Mouse (Mus musculus): Measurements from ENCODE around the gene Pcgf6.
"Not testable (repeated sequence)": the region's sequence is repeated elsewhere in the genome, so short reads cannot be mapped to it uniquely, and the experiment has no call there.

Gene Pcgf6

GRCm38 (mm10) chr19:47024954-47025353 is 25.8 kb downstream of the Pcgf6 start:
- no peak for DNase-seq

GRCm38 (mm10) chr19:47023546-47023945 is 27.2 kb downstream of the Pcgf6 start:
- DNase-seq, result no peak

- DNase-seq, result no peak
Observed at GRCm38 (mm10) chr19:47022709-47023108, 28.0 kb downstream of the Pcgf6 start.

- peak; percentile 39 to 52 for DNase-seq
Observed at GRCm38 (mm10) chr19:47019326-47019725, 31.4 kb downstream of the Pcgf6 start.

GRCm38 (mm10) chr19:47018330-47018729 is 32.4 kb downstream of the Pcgf6 start:
- no peak for DNase-seq

GRCm38 (mm10) chr19:47017831-47018230 is 32.9 kb downstream of the Pcgf6 start:
- DNase-seq, result no peak

- peak; percentile 54 to 66 for DNase-seq
Observed at GRCm38 (mm10) chr19:47016487-47016886, 34.2 kb downstream of the Pcgf6 start.

- DNase-seq, result peak; percentile 37 to 39
Observed at GRCm38 (mm10) chr19:47015965-47016364, 34.7 kb downstream of the Pcgf6 start.

GRCm38 (mm10) chr19:47015396-47015795 is 35.3 kb downstream of the Pcgf6 start:
- DNase-seq, result peak in 1 of 2 experiments; percentile 66

- DNase-seq, result peak; percentile 92 to 94
Observed at GRCm38 (mm10) chr19:47014447-47015381, 36.0 kb downstream of the Pcgf6 start, which contains the start of the genes Ina and Nt5c2. Gene Ina, plus strand, starts transcription at chr19:47014698. Gene Nt5c2, minus strand, starts transcription at chr19:47015153.

- DNase-seq, result no peak
Observed at GRCm38 (mm10) chr19:47014159-47014446, 36.6 kb downstream of the Pcgf6 start.

GRCm38 (mm10) chr19:47013340-47014158 is 37.2 kb downstream of the Pcgf6 start:
- DNase-seq, result peak; percentile 44 to 46

- DNase-seq, result peak; percentile 49 to 66
Observed at GRCm38 (mm10) chr19:47012521-47013130, 38.1 kb downstream of the Pcgf6 start.

- DNase-seq, result no peak
Observed at GRCm38 (mm10) chr19:47009943-47010342, 40.8 kb downstream of the Pcgf6 start.

- no peak for DNase-seq
Observed at GRCm38 (mm10) chr19:47009420-47009819, 41.3 kb downstream of the Pcgf6 start.

GRCm38 (mm10) chr19:47006321-47006720 is 44.4 kb downstream of the Pcgf6 start:
- DNase-seq, result no peak

GRCm38 (mm10) chr19:47005873-47006272 is 44.8 kb downstream of the Pcgf6 start:
- no peak for DNase-seq

GRCm38 (mm10) chr19:47003742-47004511 is 46.8 kb downstream of the Pcgf6 start:
- DNase-seq, result no peak

- not testable (repeated sequence) for DNase-seq
Observed at GRCm38 (mm10) chr19:47000357-47000756, 50.3 kb downstream of the Pcgf6 start.

- no peak for DNase-seq
Observed at GRCm38 (mm10) chr19:46999753-47000152, 51.0 kb downstream of the Pcgf6 start.

- DNase-seq, result no peak
Observed at GRCm38 (mm10) chr19:46998953-46999352, 51.8 kb downstream of the Pcgf6 start.

GRCm38 (mm10) chr19:46998168-46998870 is 52.4 kb downstream of the Pcgf6 start:
- no peak for DNase-seq

Measured in cerebellum, postnatal 14 days (tissue).